Mouse (Mus musculus): Measurements from ENCODE around the gene Dnm3. TPM values are rescaled to one million over a fixed set of nuclear protein-coding genes. Genes with fewer than 3 reads are reported as not detected.
A peak's percentile ranks its signal among the peaks of the same experiment; 100 is the strongest.

Gene Dnm3
- total RNA-seq, 4 experiments from 2014 or later, result 80.3 to 99.6 (median 83.3) TPM

GRCm38 (mm10) chr1:162077454-162077853, 400.4 kb downstream of the Dnm3 start:
- DNase-seq (ENCODE audit: low spot score in 2 of 2), result peak; percentile 16 to 45

- DNase-seq (ENCODE audit: low spot score in 2 of 2), result no peak
Measured at GRCm38 (mm10) chr1:162076581-162077001, 401.2 kb downstream of the Dnm3 start.

GRCm38 (mm10) chr1:162075831-162076230, 402.0 kb downstream of the Dnm3 start:
- DNase-seq (ENCODE audit: low spot score in 2 of 2), result no peak

- no peak for DNase-seq (ENCODE audit: low spot score in 2 of 2)
Measured at GRCm38 (mm10) chr1:162075416-162075815, 402.4 kb downstream of the Dnm3 start.

GRCm38 (mm10) chr1:162074626-162075410, 403.0 kb downstream of the Dnm3 start:
- no peak for DNase-seq (ENCODE audit: low spot score in 2 of 2)

- no peak for DNase-seq (ENCODE audit: low spot score in 2 of 2)
Measured at GRCm38 (mm10) chr1:162072917-162073578, 404.8 kb downstream of the Dnm3 start.

- no peak for DNase-seq (ENCODE audit: low spot score in 2 of 2)
Measured at GRCm38 (mm10) chr1:162053608-162054007, 424.2 kb downstream of the Dnm3 start.

- no peak for DNase-seq (ENCODE audit: low spot score in 2 of 2)
Measured at GRCm38 (mm10) chr1:162053186-162053585, 424.6 kb downstream of the Dnm3 start.

GRCm38 (mm10) chr1:162052755-162053154, 425.1 kb downstream of the Dnm3 start:
- DNase-seq (ENCODE audit: low spot score in 2 of 2), result no peak

GRCm38 (mm10) chr1:162052138-162052537, 425.7 kb downstream of the Dnm3 start:
- DNase-seq (ENCODE audit: low spot score in 2 of 2), result no peak

- no peak for DNase-seq (ENCODE audit: low spot score in 2 of 2)
Measured at GRCm38 (mm10) chr1:162051710-162052109, 426.1 kb downstream of the Dnm3 start.

- no peak for DNase-seq (ENCODE audit: low spot score in 2 of 2)
Measured at GRCm38 (mm10) chr1:162047673-162048072, 430.2 kb downstream of the Dnm3 start.

GRCm38 (mm10) chr1:162043788-162044717, 433.8 kb downstream of the Dnm3 start:
- DNase-seq (ENCODE audit: low spot score in 2 of 2), result no peak

GRCm38 (mm10) chr1:162043216-162043615, 434.6 kb downstream of the Dnm3 start:
- no peak for DNase-seq (ENCODE audit: low spot score in 2 of 2)

GRCm38 (mm10) chr1:162042384-162042783, 435.4 kb downstream of the Dnm3 start:
- DNase-seq (ENCODE audit: low spot score in 2 of 2), result no peak

GRCm38 (mm10) chr1:162040490-162041274, 437.2 kb downstream of the Dnm3 start:
- DNase-seq (ENCODE audit: low spot score in 2 of 2), result no peak

- no peak for DNase-seq (ENCODE audit: low spot score in 2 of 2)
Measured at GRCm38 (mm10) chr1:162039808-162040207, 438.0 kb downstream of the Dnm3 start.

GRCm38 (mm10) chr1:162039011-162039595, 438.7 kb downstream of the Dnm3 start:
- no peak for DNase-seq (ENCODE audit: low spot score in 2 of 2)

- DNase-seq (ENCODE audit: low spot score in 2 of 2), result no peak
Measured at GRCm38 (mm10) chr1:162038431-162038830, 439.4 kb downstream of the Dnm3 start.

- DNase-seq (ENCODE audit: low spot score in 2 of 2), result peak; percentile 37 to 46
Measured at GRCm38 (mm10) chr1:162037968-162038421, 439.8 kb downstream of the Dnm3 start.
